Mouse (Mus musculus): ENCODE results near the gene Ifi203.
"Not testable (repeated sequence)": the region's sequence is repeated elsewhere in the genome, so short reads cannot be mapped to it uniquely, and the experiment has no call there.

The Ifi203 gene

GRCm38 (mm10) chr1:173941924-173942779 is at the start of gene Ifi203, which contains the start of gene Mndal:
Gene Ifi203, minus strand, starts transcription at chr1:173942672.
Gene Mndal, minus strand, starts transcription at chr1:173942491.
- not testable (repeated sequence) for TF ChIP-seq GATA4 (IDR thresholded peaks at IDR 0.05; ENCODE audit: insufficient replicate concordance, low read length)

GRCm38 (mm10) chr1:173982694-173983305 is 40.3 kb upstream of the Ifi203 start, which contains the start of gene Ifi202b:
Gene Ifi202b, minus strand, starts transcription at chr1:173982744.
- TF ChIP-seq GATA4 (IDR thresholded peaks at IDR 0.05; ENCODE audit: insufficient replicate concordance, low read length) = not testable (repeated sequence)

- TF ChIP-seq GATA4 (IDR thresholded peaks at IDR 0.05; ENCODE audit: insufficient replicate concordance, low read length) = no peak
Measured at GRCm38 (mm10) chr1:173977622-173978021, 35.1 kb upstream of the Ifi203 start.

GRCm38 (mm10) chr1:173973111-173973510 is 30.6 kb upstream of the Ifi203 start:
- TF ChIP-seq GATA4 (IDR thresholded peaks at IDR 0.05; ENCODE audit: insufficient replicate concordance, low read length) = no peak

GRCm38 (mm10) chr1:173955071-173955796 is 12.8 kb upstream of the Ifi203 start:
- no peak for TF ChIP-seq GATA4 (IDR thresholded peaks at IDR 0.05; ENCODE audit: insufficient replicate concordance, low read length)

GRCm38 (mm10) chr1:173953563-173953962 is 11.1 kb upstream of the Ifi203 start:
- TF ChIP-seq GATA4 (IDR thresholded peaks at IDR 0.05; ENCODE audit: insufficient replicate concordance, low read length) = no peak

GRCm38 (mm10) chr1:173914559-173914958 is 27.9 kb downstream of the Ifi203 start:
- no peak for TF ChIP-seq GATA4 (IDR thresholded peaks at IDR 0.05; ENCODE audit: insufficient replicate concordance, low read length)

GRCm38 (mm10) chr1:173912548-173913255 is 29.8 kb downstream of the Ifi203 start, which contains the start of gene Ifi211:
Gene Ifi211, minus strand, starts transcription at chr1:173913046.
- TF ChIP-seq GATA4 (IDR thresholded peaks at IDR 0.05; ENCODE audit: insufficient replicate concordance, low read length) = not testable (repeated sequence)

GRCm38 (mm10) chr1:173911808-173912464 is 30.5 kb downstream of the Ifi203 start:
- TF ChIP-seq GATA4 (IDR thresholded peaks at IDR 0.05; ENCODE audit: insufficient replicate concordance, low read length) = no peak
